Mouse (Mus musculus) adrenal gland, adult 2 months (tissue): ENCODE data around the gene Ppil4. TPM values are rescaled to one million over a fixed set of nuclear protein-coding genes. Genes with fewer than 3 reads are reported as not detected.

Experiments
- DNase-seq: peaks from one replicate; pipeline ENCODE4 v3.0.0; 2021
- microRNA-seq, 2 experiments: library from miRNA; unstranded; fragments of <30 nt; microRNA quantifications; one replicate each; pipeline ENCODE4 v1.2.0; 2021
- polyA plus RNA-seq: library from polyadenylated mRNA; depleted of rRNA; stranded (reverse); fragments of >200 nt; gene quantifications from 2 replicates; pipeline ENCODE4 v1.2.3, GENCODE M21; 2012; rRNA removed
- total RNA-seq, 2 experiments: library from RNA; stranded (reverse); gene quantifications; 2 replicates each; pipeline ENCODE4 v1.2.3; 2021

Gene Ppil4
- total and polyA plus RNA-seq, 3 experiments: 3.5 to 26.7 (median 21.6) TPM

DNA sequence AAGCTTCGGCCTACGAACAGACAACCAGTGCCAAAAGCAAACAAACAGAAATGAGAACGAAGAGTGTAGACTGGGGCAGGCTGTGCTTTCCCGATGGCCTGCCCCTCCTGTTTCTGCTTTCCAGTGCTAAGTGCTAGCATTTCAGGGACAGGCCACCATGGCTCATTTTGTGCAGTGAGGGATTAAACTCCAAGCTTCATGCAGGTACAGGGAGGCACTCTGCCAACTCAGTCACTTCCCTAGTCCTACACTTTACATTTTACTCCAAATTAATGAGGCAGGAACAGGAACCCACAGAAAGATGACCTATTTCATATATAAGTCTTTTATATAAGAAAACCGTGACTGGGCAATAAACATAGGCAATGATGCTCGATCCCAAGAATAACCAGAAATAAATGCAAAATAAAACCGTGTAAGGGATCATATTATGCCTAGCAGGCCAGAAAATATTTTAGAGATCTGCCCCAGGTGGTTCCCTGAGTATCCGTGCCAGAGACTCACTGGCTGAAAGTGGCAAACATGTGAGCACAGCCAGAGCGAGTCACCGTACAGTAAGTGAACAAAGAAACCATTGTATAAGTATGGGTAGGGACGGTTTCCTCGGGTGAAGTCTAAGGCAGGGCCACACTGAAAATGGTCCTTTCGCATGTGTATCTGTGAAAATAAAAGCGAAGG lies 68.7 kb downstream of the Ppil4 start:
- no peak for DNase-seq

- no peak for DNase-seq
These were observed 69.4 kb downstream of the Ppil4 start for GRCm38 (mm10) chr10:7861937-7862657.

DNA sequence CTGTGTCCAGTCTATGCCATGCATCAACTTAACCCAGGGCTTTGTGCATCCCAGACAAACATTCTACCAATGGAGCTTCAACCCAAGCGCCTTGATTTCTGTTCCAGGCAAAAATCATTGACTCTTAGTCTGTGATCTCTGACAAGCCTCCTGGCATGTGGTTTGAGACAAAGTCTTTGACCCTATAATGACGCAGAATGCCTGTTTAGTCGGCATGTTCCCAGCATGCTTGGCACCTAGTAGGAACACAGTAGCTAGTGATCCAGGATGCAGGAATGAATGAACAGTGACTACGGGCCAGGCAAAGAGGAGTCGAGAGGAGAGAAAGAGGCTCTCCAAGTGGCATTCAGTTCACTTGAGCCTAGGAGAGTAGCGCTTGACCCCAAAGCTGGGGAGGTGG lies 70.7 kb downstream of the Ppil4 start:
- DNase-seq: no peak

GRCm38 (mm10) chr10:7864184-7864583 lies 71.5 kb downstream of the Ppil4 start:
- peak; percentile 15 for DNase-seq

DNA sequence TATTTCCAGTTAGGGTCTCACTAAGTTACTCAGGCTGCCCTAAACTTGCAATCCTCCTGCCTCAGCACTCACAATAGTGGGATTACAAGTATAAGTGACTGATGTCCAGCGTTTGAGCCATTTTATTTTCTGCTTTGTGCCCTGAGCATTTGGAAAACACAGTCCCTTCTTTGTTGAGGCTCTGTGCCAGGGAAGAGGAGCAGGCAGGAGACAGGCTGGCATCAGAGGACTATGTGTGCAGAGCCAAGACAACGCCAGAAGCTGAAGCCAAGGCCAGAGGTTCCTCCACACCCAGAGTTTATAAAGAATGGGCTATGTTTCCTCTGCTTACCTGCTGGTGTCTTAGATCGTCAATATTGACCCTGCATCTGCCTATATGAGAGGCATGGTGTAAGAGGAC lies 72.1 kb downstream of the Ppil4 start:
- DNase-seq: no peak

GRCm38 (mm10) chr10:7866762-7867665 lies 74.3 kb downstream of the Ppil4 start:
- DNase-seq: peak; percentile 56

DNA sequence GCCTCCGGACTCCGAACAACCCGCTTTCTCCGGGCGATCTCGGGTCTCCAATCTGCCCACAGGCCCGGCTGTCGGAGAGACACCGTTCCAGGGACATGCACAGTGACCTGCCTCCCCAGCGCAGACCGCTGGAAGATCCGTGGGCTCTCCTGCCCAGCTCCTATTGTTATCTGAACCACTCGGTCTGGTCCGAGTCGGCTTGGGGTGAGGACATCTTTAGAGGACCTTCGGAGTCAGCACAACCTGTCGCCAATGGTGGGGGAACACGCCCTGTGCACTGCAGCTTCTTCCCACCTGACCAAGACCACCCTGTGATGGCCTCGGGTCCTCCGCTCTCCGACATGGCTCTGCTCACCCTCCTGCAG lies 75.0 kb downstream of the Ppil4 start:
- no peak for DNase-seq

- no peak for DNase-seq
These were observed 77.1 kb downstream of the Ppil4 start for GRCm38 (mm10) chr10:7869746-7870145.

- DNase-seq: no peak
These were observed 78.1 kb downstream of the Ppil4 start for GRCm38 (mm10) chr10:7870571-7871315.

DNA sequence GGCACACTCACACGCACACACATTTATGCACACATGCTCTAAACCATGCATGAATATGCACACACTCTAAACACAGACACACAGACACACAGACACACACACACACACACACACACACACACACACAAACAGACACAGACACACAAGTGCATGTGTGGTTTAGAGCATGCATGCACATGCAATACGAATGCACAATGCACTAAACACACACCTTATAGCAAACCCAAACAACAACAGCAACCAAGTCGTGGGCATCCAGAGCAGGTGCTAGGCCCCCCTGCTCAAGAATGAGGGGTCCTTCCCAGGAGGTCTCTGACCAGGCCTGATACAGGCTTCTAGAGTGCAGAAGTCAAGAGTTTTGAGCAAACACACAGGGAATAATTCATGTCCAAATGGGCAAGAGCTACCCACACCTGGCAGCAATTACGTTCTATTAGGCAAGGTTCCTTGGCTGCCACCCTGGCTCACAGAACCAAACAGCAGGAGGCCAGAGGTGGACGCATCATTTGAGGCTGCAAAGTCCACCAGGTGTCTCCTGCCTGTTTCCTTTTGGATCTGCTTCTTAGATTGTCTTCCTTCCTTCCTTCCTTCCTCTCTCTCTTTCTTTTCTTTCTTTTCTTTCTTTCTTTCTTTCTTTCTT lies 78.8 kb downstream of the Ppil4 start:
- DNase-seq: no peak

Small RNAs within 50 kb of the gene (microRNA-seq; reads per million reads assigned to microRNA genes)
- 0 to 0.22 reads per million in 2 experiments for gene Mir5104

Other genes with a start within 250 kb of the Ppil4 start
- gene Lrp11, start 203.1 kb upstream of the Ppil4 start, total RNA-seq: 10 to 100 TPM; 19.4 to 23.7 TPM
- 64.0 and 73.2 TPM in 2 replicates for gene Lrp11, start 203.1 kb upstream of the Ppil4 start, polyA plus RNA-seq
- gene Nup43, start 125.4 kb upstream of the Ppil4 start, total RNA-seq: 10 to 100 TPM; 10.5 to 10.8 TPM
- gene Nup43, start 125.4 kb upstream of the Ppil4 start, polyA plus RNA-seq: 1.2 and 2.7 TPM in 2 replicates
- gene Pcmt1, start 111.8 kb upstream of the Ppil4 start, total RNA-seq: 10 to 100 TPM; 67.1 to 80.0 TPM
- gene Pcmt1, start 111.8 kb upstream of the Ppil4 start, polyA plus RNA-seq: 29.2 and 33.3 TPM in 2 replicates
- gene Lats1, start 111.7 kb upstream of the Ppil4 start, total RNA-seq: 10 to 100 TPM; 43.0 to 63.3 TPM
- gene Lats1, start 111.7 kb upstream of the Ppil4 start, polyA plus RNA-seq: 7.8 and 9.4 TPM in 2 replicates
- gene Katna1, start 66.9 kb upstream of the Ppil4 start, total RNA-seq: 10 to 100 TPM; 28.5 to 31.3 TPM
- 0.74 and 1.2 TPM in 2 replicates for gene Katna1, start 66.9 kb upstream of the Ppil4 start, polyA plus RNA-seq
- 100 to 1,000 TPM; 224 to 279 TPM for gene Ginm1, start 67 bp upstream of the Ppil4 start, total RNA-seq
- 28.2 and 33.4 TPM in 2 replicates for gene Ginm1, start 67 bp upstream of the Ppil4 start, polyA plus RNA-seq
- under 1 TPM; 0.28 to 0.35 TPM for gene Zc3h12d, start 39.6 kb downstream of the Ppil4 start, total RNA-seq
- gene Zc3h12d, start 39.6 kb downstream of the Ppil4 start, polyA plus RNA-seq: 0.40 TPM in 2 replicates
- 10 to 100 TPM; 42.4 to 74.4 TPM for gene Tab2, start 163.3 kb downstream of the Ppil4 start, total RNA-seq
- gene Tab2, start 163.3 kb downstream of the Ppil4 start, polyA plus RNA-seq: 10.5 and 14.1 TPM in 2 replicates